Mouse (Mus musculus): ENCODE results near the gene Egln3. TPM values are rescaled to one million over a fixed set of nuclear protein-coding genes. Genes with fewer than 3 reads are reported as not detected.

Gene Egln3
- total RNA-seq (2015), result 3.3 and 3.6 TPM in 2 replicates
- 1.7 and 1.9 TPM in 2 replicates for total RNA-seq (2017)

DNA sequence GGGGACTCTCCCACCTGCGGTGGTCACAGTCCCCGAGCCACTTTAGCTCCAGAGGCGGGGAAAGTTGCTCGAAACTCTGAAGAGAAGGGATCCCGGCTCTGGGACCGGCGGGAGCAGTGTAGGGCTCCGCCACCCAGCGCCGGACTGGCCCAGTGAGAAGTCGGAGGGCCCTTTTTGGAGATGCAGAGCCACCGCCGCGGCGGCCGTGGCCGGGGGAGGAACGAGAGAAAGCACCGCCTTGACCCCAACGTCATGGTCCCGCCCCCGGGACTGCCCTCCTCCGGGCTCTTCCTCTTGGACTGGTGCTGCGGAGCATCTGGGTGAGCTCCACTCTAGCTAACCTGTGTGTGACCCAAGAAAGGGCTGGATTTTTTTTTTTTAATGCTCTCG, at the start of gene Egln3:
TSS of gene Egln3 (minus strand) at position 205 of the 390 bp plus-strand sequence.
- ATAC-seq (ENCODE audit: poor library complexity, severe bottlenecking), result peak; percentile 89

DNA sequence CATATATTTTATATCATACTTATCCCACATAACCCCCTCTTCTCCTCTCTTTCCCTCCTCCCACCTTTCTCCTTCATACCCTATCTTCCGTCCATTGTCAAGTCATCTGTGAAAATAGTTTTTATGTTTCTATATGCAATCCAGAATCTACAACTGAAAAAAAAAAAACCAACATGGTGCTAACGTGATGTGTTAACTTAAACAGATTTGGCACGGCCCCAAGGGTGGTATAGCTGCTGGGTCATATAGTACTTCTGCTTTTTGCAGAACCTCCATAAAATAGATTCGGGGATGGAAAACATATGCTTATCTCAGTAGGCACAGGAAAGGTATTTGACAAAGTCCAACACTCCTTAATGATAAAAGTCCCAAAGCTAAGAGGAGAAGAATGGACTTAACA, 49.8 kb upstream of the Egln3 start:
- ATAC-seq (ENCODE audit: poor library complexity, severe bottlenecking), result no peak

DNA sequence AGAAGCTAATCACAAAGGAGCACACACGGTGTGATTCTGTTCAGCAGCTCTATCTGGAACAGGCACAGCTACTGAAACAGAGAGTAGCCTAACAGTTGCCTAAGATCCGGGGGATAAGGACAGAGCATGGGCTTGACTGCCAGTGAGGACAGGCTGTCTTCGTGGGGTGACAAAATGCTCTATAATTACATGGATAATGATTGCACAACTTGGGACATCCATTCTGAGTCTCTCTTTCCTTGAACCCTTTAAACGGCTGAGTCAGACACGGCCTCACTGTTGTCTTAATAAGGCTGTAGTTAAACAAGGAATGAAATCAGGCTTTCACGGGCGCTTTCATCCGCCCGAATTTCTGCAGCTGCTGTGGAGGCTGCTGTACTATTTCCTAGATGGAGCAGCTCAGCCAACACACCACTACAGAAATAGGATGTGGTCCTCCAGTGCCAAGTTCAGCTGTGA, 48.3 kb upstream of the Egln3 start:
- no peak for ATAC-seq (ENCODE audit: poor library complexity, severe bottlenecking)

DNA sequence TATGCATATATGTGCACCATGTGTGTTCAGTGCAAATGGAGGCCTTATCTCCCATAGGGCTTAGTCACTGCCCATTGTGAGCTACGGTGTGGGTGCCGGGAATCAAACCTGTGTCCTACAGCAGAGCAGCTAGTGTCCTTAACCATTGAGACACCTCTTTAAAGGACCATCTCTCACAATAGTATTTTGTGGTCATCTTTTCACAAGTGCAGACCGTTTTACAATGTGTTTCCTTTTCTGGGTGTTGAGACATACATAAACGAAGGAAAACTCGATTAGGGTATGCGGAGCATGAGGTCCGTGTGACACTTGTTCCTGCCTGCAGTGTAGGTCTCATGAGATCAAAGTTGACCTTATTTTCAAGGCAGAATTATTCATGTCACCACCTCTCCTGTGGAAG, 44.2 kb upstream of the Egln3 start:
- peak; percentile 27; the same call in 1 of the 2 replicates for ATAC-seq (ENCODE audit: poor library complexity, severe bottlenecking)

DNA sequence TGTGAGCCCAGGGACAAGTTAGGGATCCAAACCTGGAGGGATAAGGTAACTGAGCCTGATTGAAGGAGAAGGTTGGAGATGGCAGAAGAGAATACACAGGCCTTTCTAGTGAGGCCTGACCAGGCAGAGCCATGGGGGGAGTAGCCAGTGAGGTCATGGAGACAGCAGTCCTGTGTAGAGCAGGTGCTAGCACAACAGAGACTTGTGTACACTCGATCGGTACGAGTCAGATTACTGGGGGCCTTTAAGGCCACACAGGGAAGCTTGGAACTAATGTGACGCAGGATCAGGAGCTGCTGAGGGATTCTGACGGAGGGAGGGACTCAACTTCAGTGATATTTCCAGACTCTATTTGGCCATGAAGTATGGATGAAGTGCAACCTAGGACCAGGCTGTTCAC, 39.5 kb upstream of the Egln3 start:
- no peak for ATAC-seq (ENCODE audit: poor library complexity, severe bottlenecking)

DNA sequence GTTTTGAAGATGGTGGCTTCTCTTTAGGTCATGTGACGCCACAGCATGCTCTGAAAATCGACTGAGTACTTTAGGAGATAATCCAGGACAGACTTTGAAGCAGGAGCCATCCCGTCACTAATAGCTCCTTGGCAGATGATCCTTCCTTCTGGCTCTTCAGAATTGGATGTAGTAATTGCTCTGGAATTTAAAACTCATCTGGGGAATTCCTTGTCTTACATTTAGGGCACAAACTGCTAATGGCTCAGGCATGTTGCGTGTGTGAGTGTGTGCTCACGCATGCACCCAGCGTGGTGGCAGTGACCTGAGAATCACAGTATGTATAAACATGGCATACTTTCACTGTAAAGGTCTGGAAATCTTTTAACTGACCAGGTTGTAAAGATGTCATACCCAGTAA, 38.3 kb upstream of the Egln3 start:
- no peak for ATAC-seq (ENCODE audit: poor library complexity, severe bottlenecking)

DNA sequence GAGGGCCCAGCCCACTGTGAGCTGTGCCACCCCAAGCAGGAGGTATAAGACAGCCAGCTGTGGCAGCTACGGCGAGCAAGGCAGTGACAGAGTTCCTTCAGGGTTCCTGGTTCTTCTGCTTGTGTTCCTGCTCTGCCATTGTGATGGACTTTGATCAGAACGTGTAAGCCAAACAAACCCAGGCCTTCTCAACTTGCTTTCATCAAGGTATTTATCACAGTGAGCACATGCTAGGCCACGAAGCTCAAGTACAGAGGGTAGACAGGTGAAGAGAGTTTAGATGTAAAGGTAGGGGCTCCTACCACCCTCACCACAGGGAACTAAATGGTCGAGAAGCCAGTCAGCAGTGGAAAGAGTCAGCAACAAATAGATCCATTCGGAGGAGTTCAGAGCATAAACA, 30.1 kb upstream of the Egln3 start:
- ATAC-seq (ENCODE audit: poor library complexity, severe bottlenecking), result no peak

DNA sequence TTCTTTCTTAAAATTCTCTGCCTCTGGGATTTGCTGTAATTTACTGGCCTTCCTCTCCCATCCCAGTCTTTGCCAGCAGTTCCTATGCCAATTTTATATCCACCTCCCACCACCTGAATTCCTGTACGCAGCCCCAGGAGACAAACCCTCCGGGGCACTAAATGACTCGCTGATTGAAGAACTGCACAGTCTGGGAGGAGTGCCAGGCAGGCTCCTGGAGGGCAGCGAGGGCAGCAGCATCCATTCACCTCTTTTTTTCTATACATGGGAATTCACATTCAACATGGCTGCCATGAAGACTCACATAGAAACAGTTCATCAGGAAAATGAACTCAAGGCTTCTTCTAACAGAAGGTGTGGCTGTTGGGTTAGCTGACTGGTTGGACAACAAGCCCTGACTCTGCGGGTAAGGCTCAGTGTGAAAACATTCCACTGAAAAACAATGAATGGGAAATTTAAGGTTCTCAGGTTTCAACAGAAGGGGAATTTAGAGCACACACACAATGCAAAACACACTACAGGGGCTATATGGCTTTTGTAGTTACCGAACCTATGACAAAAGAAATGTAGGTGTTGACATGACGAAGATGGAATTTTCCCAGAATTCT, 29.4 kb upstream of the Egln3 start:
- ATAC-seq (ENCODE audit: poor library complexity, severe bottlenecking), result no peak

DNA sequence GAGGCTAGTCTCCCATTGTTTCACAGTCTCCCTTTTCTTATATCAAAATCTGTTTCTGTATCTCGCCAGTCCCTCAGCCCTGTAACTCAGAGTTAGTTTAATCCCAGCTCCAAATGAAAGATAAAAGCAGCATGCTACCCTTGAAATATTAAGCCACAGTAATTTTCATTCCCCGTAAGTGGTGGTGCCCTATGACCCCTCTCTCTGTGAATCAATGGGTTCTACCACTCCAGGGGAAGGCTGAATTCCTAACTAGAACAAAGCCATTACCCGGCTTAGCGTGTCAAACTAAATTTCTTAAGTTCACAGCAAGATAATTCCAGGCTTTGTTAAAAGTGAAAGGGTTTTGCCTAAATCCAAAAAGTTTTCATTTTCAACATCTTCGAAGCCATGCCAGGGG, 28.8 kb upstream of the Egln3 start:
- ATAC-seq (ENCODE audit: poor library complexity, severe bottlenecking), result no peak

DNA sequence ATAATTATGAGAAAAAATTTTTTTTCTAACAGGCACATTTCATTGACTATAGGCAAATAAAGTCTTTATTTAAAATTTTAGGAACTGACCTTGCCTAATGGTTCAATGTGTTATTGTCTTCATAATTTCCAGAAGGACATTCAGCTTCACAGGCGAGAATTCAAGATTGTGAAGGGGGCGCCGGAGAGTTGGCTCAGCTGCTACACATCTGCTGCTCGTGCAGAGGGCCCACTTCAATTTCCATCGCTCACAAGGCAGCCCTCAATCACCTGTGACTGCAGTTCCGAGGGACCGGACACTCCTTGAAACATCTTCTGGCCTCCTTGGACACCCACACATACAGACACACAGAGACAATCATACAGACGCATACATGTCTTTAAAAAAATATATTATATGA, 23.9 kb upstream of the Egln3 start:
- ATAC-seq (ENCODE audit: poor library complexity, severe bottlenecking), result no peak

DNA sequence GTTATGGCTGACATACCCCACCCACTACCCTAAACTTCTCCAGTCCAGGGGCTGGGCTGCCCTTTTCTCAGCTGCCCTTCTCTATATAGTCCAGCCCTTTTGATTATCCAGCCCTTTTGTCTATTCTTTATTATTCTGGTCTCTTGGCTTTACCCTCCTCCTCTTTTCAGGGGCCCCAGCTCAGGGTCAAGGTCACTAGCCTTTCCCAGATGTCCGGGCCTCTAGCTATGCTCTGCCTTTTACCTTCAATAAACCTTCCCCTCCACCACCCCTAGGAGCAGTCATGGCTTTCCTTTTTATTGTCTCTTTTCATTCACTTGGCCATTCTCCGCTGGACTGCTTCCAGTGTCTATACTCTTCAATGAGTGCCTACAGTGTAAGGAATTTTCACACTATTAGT, 22.7 kb upstream of the Egln3 start:
- ATAC-seq (ENCODE audit: poor library complexity, severe bottlenecking), result no peak

DNA sequence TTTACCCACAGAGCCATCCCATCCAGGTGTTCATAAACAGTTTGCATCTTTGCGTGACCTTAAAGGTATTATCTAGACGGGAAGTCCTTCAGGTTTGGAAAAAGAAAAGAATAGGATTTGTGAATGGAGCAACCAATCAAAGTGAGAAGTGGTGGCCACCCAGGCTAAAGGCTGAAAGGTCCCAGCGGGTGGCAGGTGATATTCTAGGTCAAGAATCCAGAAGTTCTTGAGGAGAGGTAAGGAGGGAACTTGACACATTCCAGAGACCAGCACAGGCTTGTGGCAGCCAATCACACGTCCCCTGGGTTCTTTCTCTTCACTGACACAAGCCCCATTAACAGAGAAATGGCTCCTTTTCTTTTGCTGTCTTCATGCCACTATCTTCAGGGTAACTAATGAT, 21.9 kb upstream of the Egln3 start:
- no peak for ATAC-seq (ENCODE audit: poor library complexity, severe bottlenecking)

DNA sequence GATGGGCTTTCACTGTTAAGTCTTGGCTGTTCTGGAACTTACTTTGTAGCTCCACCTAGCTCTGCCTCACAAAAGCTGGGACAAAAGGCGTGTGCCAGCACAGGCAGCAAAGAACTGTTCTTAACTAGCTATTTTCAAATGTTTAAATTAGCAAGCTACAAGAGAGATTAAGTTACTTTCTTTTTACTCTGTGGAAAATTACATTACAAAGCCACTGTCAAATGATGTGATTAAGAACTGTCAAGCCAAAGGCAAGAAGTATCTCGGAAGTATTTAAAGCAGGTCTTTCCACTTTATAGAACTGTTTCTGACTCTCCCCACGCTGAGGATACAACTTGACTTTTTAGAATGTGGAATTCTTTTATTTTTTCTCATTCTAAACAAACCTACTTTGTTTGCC, 21.4 kb upstream of the Egln3 start:
- no peak for ATAC-seq (ENCODE audit: poor library complexity, severe bottlenecking)

DNA sequence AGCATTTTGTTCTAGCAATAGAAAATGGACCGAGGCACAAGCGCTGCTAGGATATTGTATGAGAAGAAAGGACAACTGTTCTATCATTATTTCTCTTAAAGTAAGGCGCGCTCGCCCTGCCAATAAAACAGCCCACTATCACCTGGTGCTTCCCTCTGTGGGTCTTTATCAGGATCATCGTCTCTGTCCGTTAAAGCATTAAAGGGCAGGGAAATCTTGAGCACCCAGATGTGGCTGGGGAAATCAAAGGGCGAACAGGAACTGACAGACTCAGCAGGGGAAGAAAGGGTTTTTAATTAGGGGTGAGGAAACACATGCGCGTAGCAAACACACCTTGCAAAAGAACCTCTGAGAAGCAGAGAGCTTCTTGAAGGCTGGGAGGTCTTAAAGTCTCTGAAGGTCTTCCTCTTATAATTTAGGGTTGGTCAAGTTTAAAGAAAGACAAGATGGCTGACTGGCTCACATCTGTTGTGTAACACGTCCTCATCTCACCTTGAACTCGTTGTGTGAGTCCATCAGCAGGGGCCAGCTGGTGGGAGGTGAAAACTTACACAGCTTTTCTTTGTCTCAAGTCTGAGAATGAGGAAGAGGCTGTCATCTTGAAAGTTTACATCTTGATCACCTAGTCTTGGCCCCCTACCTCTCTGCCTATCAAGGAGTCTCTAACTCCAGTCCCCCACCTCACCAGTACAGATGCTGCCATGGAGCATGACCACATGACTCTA, 18.5 kb upstream of the Egln3 start:
- peak; percentile 30; the same call in 1 of the 2 replicates for ATAC-seq (ENCODE audit: poor library complexity, severe bottlenecking)

DNA sequence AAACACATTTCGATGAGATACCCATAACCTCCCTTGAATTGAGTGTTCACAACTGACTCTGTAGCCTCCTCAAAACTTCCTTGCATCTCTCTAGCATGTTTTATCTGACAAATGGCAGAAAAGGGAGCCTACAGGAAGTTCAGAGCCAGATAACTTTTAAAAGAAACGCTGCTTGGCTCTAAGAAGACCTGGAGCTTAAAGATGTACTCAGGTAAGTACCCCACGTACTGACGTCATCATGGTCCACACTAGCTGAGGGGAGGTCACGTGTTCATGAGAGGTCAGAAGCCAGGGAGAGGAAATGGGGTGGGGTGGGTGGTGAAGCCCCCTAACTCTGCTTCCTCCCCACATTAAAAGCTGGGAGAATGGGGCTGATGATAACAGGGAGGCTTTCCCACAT, 13.0 kb upstream of the Egln3 start:
- ATAC-seq (ENCODE audit: poor library complexity, severe bottlenecking), result no peak

DNA sequence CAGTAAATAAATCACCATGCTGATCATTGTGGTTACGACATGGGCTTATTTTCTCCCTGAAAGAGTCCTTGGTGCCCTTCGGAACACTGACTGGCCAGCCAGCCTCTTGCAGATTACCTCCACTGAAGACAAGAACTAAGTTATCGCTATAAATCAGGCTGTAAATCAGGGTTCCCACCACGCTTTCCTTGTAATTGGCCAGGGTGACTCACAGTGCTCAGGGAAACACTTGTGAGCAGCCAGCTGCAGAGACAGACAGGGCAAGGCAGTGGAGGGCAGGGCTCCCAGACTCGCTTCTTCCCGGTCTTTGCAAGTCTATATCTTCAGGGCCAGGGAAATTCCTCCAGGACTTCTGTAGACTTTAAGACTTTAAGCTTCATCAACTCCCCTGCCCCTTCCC, 10.8 kb upstream of the Egln3 start:
- no peak for ATAC-seq (ENCODE audit: poor library complexity, severe bottlenecking)

DNA sequence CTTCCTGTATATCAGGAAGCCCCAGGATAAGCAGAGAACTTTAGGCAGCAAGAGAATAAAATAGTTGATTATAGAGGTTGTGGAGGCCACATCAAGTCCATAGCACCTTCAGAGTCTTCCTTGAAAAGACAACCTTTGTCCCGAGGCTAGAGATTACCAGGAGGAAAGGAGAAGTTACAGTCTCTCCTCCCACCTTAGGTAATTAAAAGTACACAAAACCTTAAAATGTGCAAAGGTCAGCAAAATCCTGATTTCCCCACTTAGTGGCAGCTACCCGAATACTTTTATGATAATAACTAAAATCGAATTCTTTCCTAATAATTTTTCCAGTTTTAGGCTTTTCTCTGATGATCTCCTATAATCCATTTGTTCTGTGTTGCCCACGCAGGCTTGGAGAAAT, 10.2 kb upstream of the Egln3 start:
- ATAC-seq (ENCODE audit: poor library complexity, severe bottlenecking), result no peak

DNA sequence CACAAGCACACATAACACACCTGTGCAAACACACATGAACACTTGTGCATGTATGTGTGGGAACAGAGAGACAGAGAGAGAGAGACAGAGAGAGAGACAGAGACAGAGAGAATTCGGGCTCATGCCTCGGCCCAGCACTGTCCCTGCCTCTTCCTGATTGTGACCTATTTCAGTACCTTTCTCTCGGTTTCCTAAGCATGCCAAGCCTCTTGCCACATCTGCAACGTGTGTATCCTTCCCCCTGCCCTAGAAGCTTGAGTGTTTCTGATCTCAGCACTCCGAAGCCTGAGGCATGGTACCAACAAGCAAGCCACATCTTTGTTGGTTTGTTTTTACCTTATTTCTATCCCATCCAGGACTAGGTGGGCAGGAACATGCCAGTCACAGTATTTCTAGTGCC, 9.6 kb upstream of the Egln3 start:
- peak; percentile 88 for ATAC-seq (ENCODE audit: poor library complexity, severe bottlenecking)

DNA sequence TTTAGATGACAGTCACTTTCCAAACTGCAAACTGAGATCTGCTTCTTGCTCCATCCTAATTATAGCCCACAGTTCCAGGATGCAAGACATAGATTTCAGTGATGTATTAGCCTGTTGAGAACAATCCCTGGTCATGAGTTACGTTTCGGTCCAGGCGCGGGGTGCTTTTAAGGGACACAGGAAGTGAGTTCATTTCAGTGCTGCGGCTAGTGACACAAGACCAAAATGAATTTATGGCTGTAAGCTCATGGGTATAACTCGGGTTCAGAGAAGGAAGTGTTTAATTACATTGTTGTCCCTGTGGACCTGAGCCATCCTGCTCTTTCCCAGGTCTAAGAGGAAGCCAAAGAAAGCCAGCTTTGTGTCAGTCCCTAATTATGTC, 5.5 kb upstream of the Egln3 start:
- ATAC-seq (ENCODE audit: poor library complexity, severe bottlenecking), result peak; percentile 25; the same call in 1 of the 2 replicates

DNA sequence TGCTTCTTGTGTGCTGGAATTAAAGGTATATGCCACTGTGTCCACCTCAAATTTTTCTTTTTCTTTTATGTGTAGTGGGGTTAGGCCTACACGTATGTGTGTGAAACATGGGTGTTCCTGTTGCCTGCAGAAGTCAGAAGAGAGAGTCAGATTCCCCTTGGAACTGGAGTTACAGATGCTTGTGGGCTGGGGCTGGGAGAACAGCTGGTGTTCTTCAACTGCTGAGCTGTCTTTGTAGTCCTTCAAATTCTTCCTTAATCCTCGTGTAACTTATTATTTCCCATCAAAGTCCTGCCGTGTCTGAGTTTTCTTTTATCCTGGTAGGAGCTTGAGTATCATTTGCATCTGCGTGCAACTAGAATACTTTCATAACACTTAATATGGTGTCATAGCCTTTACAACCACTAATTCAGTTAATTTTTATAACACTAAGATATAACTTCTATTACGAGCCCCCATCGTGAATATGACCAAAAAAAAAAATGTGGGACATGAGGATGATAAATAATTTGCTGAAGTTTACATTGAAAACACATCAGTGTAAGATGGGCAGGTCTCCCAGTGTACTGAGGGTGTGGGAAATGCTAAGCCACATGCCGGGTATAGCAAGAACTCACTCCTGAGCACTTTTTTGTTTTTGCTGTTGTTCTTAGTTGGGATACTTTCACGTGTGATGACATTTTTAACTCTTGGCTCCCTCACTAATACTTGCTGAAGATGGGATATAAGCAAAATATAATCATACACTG, 4.9 kb upstream of the Egln3 start:
- no peak for ATAC-seq (ENCODE audit: poor library complexity, severe bottlenecking)

DNA sequence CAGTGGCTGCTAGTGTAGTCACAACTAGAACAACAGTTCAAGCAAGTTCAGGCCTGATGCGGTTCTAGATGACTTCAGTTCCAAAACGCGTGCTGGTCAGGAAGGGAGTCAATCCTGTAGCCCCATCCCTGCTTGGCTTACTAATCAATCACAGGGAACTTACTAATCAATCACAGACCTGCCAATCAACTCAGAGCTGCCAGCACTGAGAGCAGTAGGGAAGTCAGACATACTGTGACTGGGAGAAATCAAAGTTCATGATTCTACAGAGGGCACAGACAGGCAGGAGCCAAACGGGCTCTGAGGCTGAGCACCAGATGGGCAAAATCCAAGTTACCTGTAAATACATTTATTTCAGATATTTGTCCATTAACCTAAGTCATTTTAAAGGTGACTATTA, 2.1 kb upstream of the Egln3 start:
- ATAC-seq (ENCODE audit: poor library complexity, severe bottlenecking), result no peak

DNA sequence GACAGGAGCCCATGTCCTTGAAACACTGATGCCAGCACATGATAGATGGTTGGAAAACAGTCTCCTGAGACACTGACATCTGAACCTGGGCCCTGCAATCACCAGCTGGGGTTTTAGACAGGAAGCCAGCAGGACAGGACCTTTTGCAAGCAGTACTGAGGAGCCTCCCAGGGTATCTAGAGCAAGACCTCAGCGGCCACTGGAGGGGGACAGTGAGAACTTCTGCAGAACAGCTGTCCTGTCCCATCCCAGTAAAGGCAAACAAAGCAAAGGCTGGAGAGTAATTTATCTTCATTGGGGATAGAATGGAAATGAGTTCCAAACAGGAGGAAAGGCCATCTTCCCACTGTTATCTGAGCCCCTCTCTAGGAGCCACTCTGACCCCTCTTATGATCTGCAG, 1.5 kb upstream of the Egln3 start:
- peak; percentile 48 for ATAC-seq (ENCODE audit: poor library complexity, severe bottlenecking)

Measured in megakaryocyte, adult 5-6 weeks (primary cell).